Mouse (Mus musculus) brain, embryonic 14.5 days (tissue): ENCODE results near the gene Rnf215. TPM values are rescaled to one million over a fixed set of nuclear protein-coding genes. Genes with fewer than 3 reads are reported as not detected.
"Not testable (repeated sequence)": the region's sequence is repeated elsewhere in the genome, so short reads cannot be mapped to it uniquely, and the experiment has no call there.

ENCODE experiments used
- DNase-seq: peaks from one replicate; pipeline ENCODE4 v3.0.0-alpha.2; 2011; ENCODE audit warnings: low read depth
- CTCF ChIP-seq: fragments of 200-500 bp; IDR thresholded peaks from 2 replicates; pipeline ENCODE4 v1.5.1; 2012; ENCODE audit warnings: inconsistent platforms, mild to moderate bottlenecking, moderate library complexity, borderline replicate concordance; ENCODE audit not compliant: insufficient read depth, insufficient read length; ENCODE audit errors: extremely low read depth
- POLR2A ChIP-seq: fragments of 200-500 bp; IDR thresholded peaks from 2 replicates; pipeline ENCODE4 v1.6.1; 2012; ENCODE audit warnings: mild to moderate bottlenecking, inconsistent platforms, borderline replicate concordance; ENCODE audit not compliant: poor library complexity, insufficient read depth, insufficient read length, severe bottlenecking; ENCODE audit errors: extremely low read depth
- polyA plus RNA-seq: library from polyadenylated mRNA; depleted of rRNA; stranded (reverse); fragments of >200 nt; gene quantifications from 2 replicates; pipeline ENCODE4 v1.2.3, GENCODE M21; 2012

Gene Rnf215
- polyA plus RNA-seq, 1 experiment: 60.4 TPM

- DNase-seq: peak; percentile 32
These were observed 18.4 kb upstream of the Rnf215 start for GRCm38 (mm10) chr11:4116458-4117141.

GRCm38 (mm10) chr11:4117372-4118071 lies 17.5 kb upstream of the Rnf215 start:
- DNase-seq: peak; percentile 24
- no peak for TF ChIP-seq POLR2A
- TF ChIP-seq CTCF: peak; percentile 27; the same call in 1 of the 2 replicates

More at GRCm38 (mm10) chr11:4116458-4117141, 18.4 kb upstream of the Rnf215 start:
- TF ChIP-seq CTCF: no peak
- no peak for TF ChIP-seq POLR2A

DNA sequence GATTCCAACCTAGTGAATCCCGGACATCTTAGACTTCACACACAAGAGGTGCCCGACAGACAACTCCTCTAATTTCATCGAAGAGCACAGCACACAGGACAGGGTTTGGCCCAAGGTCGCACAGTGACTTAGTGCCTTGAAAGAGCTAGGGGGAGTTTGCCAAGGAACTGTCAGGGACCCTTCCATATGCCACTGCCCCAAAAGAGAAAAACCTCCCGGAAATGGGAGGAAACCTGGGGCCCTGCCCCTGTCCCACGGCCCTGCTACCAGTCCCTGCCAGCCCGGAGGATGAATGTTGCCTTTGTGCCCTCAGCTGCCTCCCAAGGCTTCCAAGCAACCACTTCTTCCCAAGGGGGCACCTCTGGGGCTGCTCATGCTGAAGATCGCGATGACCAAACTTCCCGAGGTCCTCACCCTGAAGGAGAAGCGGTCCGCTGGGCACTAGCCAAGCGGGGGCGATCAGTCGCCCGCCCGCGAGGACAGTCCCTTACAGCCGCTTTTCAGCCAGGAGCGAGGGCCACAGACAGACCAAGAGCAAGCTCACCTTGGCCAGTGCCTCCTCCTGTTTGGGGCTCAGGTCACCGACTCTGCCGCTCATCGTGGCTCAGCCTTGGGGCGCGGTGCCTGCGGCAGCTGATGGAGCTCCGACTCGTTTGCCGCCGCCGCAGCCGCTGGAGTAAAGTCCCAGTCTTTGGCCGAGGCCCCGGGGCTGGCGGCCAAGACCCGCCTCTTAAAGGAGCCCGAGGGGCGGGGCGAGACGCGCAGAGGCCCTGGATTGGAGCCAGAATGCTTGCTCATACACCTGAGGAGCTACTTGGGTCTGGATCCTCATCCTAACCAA lies 16.7 kb upstream of the Rnf215 start:
- TF ChIP-seq CTCF (no peak), POLR2A (peak; percentile 22; the same call in 1 of the 2 replicates)
- DNase-seq: peak; percentile 81

DNA sequence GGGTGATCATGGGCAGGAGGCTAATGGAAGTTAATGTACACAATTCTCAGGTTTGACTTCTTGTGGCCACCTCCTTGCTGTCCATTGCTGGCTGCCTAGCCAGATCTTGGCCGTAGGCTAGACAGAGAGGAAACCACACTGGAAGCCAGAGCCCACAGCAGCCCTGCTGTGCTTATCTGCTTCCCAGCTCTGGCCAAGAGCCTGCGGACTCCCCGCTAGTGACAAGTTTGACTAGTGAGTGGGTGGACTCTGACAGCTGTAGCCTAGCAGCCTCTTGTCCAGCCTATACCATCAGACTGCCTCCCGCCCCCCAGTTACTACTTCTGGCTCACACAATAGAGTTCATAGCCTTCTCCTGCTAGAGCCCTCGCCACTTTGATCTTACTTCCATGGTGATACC lies 15.4 kb upstream of the Rnf215 start:
- no peak for DNase-seq
- TF ChIP-seq CTCF (no peak), POLR2A (no peak)

GRCm38 (mm10) chr11:4121691-4122090 lies 13.3 kb upstream of the Rnf215 start:
- TF ChIP-seq CTCF: no peak
- no peak for TF ChIP-seq POLR2A

DNA sequence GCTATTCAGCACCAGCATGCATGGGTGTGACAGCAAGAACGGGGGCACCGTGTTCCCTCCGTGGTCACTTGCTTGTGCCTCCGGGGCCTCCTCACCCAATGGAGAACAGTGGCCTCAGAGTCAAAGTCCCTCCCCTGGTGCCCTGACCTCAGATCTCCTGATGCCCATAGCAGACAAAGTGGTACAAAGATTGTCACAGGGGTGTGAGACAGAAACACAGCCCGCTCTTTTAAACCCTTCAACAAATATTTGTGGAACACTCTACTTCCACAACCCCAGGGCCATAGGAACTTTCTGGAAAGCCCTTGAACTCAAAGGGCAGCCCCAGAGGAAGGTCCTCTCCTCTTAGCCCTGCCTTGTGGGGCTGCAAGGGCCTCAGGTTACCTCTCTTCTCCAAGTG lies 12.8 kb upstream of the Rnf215 start:
- no peak for DNase-seq
- no peak for TF ChIP-seq CTCF
- TF ChIP-seq POLR2A: no peak

More at GRCm38 (mm10) chr11:4121691-4122090, 13.3 kb upstream of the Rnf215 start:
- no peak for DNase-seq

DNA sequence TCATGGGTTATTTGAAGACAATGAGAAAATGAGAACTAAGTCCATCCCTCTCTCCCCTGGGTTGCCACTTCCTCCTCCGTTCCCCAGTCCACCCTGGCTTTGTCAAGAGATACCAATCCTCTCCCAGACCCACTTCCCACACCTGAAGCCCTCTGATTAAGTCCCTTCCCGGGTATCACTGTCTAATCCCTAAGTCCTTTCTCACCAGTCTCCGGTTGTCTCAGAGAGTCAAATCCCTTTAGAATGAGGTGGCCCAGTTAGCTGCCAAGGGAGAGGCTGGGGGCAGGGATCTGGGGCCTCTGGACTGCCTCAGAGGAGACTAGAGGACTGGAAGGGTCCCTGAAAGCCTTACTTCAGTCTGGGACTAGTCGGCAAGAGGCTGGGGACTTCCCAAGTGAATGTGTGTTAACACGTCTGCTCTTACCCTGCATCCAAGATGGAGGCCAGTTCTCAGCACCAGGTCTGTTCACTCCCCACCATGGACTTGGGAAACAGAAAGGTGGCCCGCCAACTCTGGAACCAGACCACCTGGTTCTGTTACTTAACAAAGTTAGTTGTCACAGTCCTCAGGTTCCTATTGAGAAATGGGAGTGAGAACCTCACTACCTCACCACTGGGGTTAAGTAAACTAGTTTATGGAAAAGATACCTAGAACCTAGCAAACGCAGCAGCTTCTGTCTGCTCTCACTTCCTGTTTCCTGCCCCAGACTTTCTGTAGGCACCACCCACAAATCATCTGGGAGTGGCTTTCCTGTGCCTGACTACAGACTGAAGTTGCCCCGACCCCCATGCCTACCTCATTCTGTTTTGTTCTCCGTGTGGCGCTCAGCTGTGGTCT lies 12.0 kb upstream of the Rnf215 start, which contains the start of gene Sec14l2:
TSS of gene Sec14l2 (minus strand) at position 674 of the 838 bp plus-strand sequence.
- TF ChIP-seq CTCF (no peak), POLR2A (no peak)
- DNase-seq: no peak

GRCm38 (mm10) chr11:4123922-4124321 lies 11.1 kb upstream of the Rnf215 start:
- DNase-seq: no peak

DNA sequence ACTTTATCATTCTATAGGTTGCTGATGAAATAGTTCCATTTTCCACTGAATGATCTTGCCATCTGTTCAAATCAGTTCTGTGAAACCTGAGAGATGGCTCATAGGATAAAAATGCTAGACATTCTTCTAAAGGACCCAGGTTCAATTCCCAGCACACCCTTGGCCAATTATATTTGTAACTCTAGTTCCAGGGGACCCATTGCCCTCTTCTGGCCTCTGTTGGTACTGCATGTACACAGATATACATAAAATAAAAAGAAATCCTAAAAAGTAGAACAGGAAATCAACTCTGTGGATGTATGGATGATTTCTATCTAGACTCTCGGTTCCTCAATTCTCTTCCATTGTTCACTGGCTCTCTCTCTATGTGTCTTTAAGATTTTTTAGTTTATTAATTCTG lies 7.9 kb upstream of the Rnf215 start:
- TF ChIP-seq POLR2A (no peak), CTCF (no peak)
- no peak for DNase-seq

More at GRCm38 (mm10) chr11:4123922-4124321, 11.1 kb upstream of the Rnf215 start:
- TF ChIP-seq POLR2A: no peak
- TF ChIP-seq CTCF: peak; percentile 54; the same call in 1 of the 2 replicates

DNA sequence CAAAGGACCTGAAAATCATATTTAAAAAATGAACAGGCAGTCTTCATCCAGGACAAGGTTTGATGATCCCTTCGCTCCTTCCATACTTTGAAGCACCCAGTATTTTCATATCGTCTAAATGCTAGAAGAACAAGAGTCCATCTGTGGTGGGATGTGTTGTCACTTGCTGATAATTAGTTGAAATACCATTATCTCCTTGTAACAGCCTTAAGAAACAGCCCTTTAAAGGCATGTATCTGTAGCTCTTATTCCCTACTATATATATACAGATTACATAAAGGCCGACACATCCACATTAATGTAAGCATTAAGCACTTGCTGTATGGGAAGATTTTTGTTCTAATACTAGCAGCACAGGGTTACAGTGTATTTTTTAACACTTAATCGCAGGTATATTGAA lies 6.5 kb upstream of the Rnf215 start:
- not testable (repeated sequence) for DNase-seq
